In the genomic region with DNA sequence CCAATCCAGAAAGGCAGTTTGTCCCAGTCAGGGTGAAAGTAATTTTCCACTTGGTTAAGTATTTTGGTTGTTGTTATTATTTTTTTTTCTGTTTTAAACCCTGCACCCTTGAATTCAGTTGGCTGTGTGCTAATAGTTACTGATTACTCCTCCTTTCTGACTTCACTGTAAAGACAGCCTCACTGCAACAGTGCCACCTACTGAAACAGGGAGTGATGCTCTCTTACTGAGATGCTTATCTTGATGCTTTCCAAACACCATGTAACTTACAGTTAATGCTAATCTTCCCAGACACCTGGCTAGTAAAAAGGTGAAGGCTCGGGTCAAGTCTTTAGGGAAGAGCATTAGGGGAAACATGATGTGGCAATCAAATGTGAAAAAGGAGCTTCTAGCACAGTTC, we compare ENCODE assay signal across 9 mouse cellular contexts.
DNase-seq lines count a peak whose midpoint lies in the region; ATAC-seq and TF ChIP-seq lines count a peak whose summit lies in the region.
"Had no signal": no experiment of that assay in that cellular context is flagged by ENCODE, and none has a peak within 500 bp of the region (broad histone marks: within the 10 kb centered on the region; RNA-seq: fewer than 3 reads in every experiment).

No protein-coding gene starts in this region.

- H3K4me2 ChIP-seq in hindbrain, embryonic 16.5 days (ENCODE audit: low read length): no peak overlapping the region
- no peak overlapping the region for H3K4me2 ChIP-seq in hindbrain, embryonic 13.5 days
- H3K4me2 ChIP-seq: limb, embryonic 13.5 days had no signal

- H3K27ac ChIP-seq in hindbrain, embryonic 16.5 days (ENCODE audit: low read depth, low read length): no peak overlapping the region
- no peak overlapping the region for H3K27ac ChIP-seq in hindbrain, embryonic 13.5 days
- H3K27ac ChIP-seq: limb, embryonic 13.5 days had no signal

- TF ChIP-seq CTCF in E14TG2a.4 (conservative IDR thresholded peaks at IDR 0.05; ENCODE audit: low read length): peak; percentile 18

- intact Hi-C loops in left cerebral cortex, postnatal 14 days (cut with DNase I): loop anchor here (2.0 kb wide), 1 partner anchor 278 kb away; no protein-coding TSS in a partner anchor

- DNase-seq in brain, adult 2 months (ENCODE audit: low read depth, low spot score): peak; percentile 45
- peak; percentile 32 to 44 for DNase-seq in left cerebral cortex, postnatal 14 days (ENCODE audit: low spot score in 2 of 2)
- DNase-seq in B cell, adult 2 months: no peak
- no peak for DNase-seq in thymus, postnatal 4 days

- no peak overlapping the region for H3K4me3 ChIP-seq in hindbrain, embryonic 16.5 days (ENCODE audit: low read length)
- no peak overlapping the region for H3K4me3 ChIP-seq in hindbrain, embryonic 13.5 days
- no peak overlapping the region for H3K4me3 ChIP-seq in E14TG2a.4 (replicated peaks; ENCODE audit: low read length)
- H3K4me3 ChIP-seq: limb, embryonic 13.5 days had no signal

- H3K27me3 ChIP-seq in hindbrain, embryonic 16.5 days (replicated peaks; ENCODE audit: control insufficient read depth, insufficient read depth, low read length): no peaks in the 10 kb centered on the region
- no peaks in the 10 kb centered on the region for H3K27me3 ChIP-seq in hindbrain, embryonic 13.5 days
- no peaks in the 10 kb centered on the region for H3K27me3 ChIP-seq in E14TG2a.4 (ENCODE audit: insufficient read depth, low read length)

- no peak overlapping the region for H3K9ac ChIP-seq in hindbrain, embryonic 16.5 days (ENCODE audit: low read depth, low read length)
- H3K9ac ChIP-seq in hindbrain, embryonic 13.5 days: no peak overlapping the region
- H3K9ac ChIP-seq: limb, embryonic 13.5 days had no signal

- 29% methylated on average over 1 of the region's 1 CpGs for WGBS in hindbrain, embryonic 16.5 days
- 27% methylated on average over 1 of the region's 1 CpGs for WGBS in hindbrain, embryonic 13.5 days

- H3K36me3 ChIP-seq in hindbrain, embryonic 16.5 days (ENCODE audit: control insufficient read depth, insufficient read depth, low read length): no peaks in the 10 kb centered on the region
- H3K36me3 ChIP-seq in hindbrain, embryonic 13.5 days: no peaks in the 10 kb centered on the region
- H3K36me3 ChIP-seq in E14TG2a.4 (ENCODE audit: insufficient read depth, low read length): no peaks in the 10 kb centered on the region
- H3K36me3 ChIP-seq: limb, embryonic 13.5 days had no signal

- H3K9me3 ChIP-seq in hindbrain, embryonic 16.5 days (ENCODE audit: control insufficient read depth, low read length): no peaks in the 10 kb centered on the region
- H3K9me3 ChIP-seq in hindbrain, embryonic 13.5 days: no peaks in the 10 kb centered on the region
- no peaks in the 10 kb centered on the region for H3K9me3 ChIP-seq in E14TG2a.4 (ENCODE audit: low read length)
- H3K9me3 ChIP-seq: limb, embryonic 13.5 days had no signal

- 0 out of 2 replicates have a peak, but pooled peaks have one; percentile 71 for ATAC-seq in hindbrain, embryonic 16.5 days
- ATAC-seq in hindbrain, embryonic 13.5 days (ENCODE audit: low FRiP score): no peak
- no peak for ATAC-seq in activated CD4-positive, CD25-positive, alpha-beta regulatory T cell, adult 4 months

- H3K4me1 ChIP-seq in hindbrain, embryonic 16.5 days (ENCODE audit: control insufficient read depth, insufficient read depth, low read depth, low read length): no peaks in the 10 kb centered on the region
- H3K4me1 ChIP-seq in hindbrain, embryonic 13.5 days (replicated peaks): no peaks in the 10 kb centered on the region
- no peaks in the 10 kb centered on the region for H3K4me1 ChIP-seq in E14TG2a.4 (replicated peaks; ENCODE audit: low read depth, low read length)
- H3K4me1 ChIP-seq: limb, embryonic 13.5 days had no signal

Comparison
In these comparisons a context has a peak if more than half of its experiments do, and no peak if none do; other contexts are left out.
1. DNase-seq: peak in brain, adult 2 months (single experiment) and left cerebral cortex, postnatal 14 days (2 of 2); none in B cell, adult 2 months (0 of 2) and thymus, postnatal 4 days (single experiment).